In the genomic region with DNA sequence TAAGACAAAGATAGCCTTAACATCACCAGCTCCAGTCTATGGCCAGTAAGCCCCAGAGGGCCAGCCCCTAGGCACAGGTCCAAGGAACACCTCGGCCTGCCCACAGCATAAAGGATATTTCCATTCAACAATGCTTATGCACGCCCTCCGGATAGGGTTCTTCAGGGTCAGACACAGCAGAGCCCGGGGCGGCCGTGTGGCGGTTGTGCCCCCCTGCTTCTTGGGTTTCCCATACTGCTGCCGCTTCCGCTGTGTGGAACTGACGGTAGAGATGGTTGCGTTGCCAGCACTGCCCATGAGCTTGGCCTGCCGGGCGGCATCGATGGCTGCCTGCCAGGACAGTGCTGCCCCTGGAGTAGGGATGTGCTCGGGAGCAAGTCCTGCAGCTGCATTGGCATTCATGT, we compare ENCODE assay signal across 11 mouse cellular contexts.
DNase-seq lines count a peak whose midpoint lies in the region; ATAC-seq and TF ChIP-seq lines count a peak whose summit lies in the region.
"Had no signal": no experiment of that assay in that cellular context is flagged by ENCODE, and none has a peak within 500 bp of the region (broad histone marks: within the 10 kb centered on the region; RNA-seq: fewer than 3 reads in every experiment).

No protein-coding gene starts in this region.

- no peak for TF ChIP-seq CTCF in thymus, adult 2 months (IDR thresholded peaks at IDR 0.05; ENCODE audit: borderline replicate concordance, control insufficient read depth, extremely low read depth, insufficient read depth, low read length, poor library complexity)

- no peak overlapping the region for H3K27ac ChIP-seq in kidney, embryonic 16.5 days (ENCODE audit: low read length)
- H3K27ac ChIP-seq in forebrain, embryonic 16.5 days (ENCODE audit: low read length), result no peak overlapping the region
- H3K27ac ChIP-seq in thymus, adult 2 months (ENCODE audit: control insufficient read depth, insufficient read depth, low read length), result no peak overlapping the region

- no peak overlapping the region for H3K9ac ChIP-seq in kidney, embryonic 16.5 days (replicated peaks; ENCODE audit: low read length)
- no peak overlapping the region for H3K9ac ChIP-seq in forebrain, embryonic 16.5 days (replicated peaks; ENCODE audit: low read depth, low read length)

- no peaks in the 10 kb centered on the region for H3K27me3 ChIP-seq in kidney, embryonic 16.5 days (ENCODE audit: insufficient read depth, low read length)
- H3K27me3 ChIP-seq in forebrain, embryonic 16.5 days (replicated peaks; ENCODE audit: control insufficient read depth, insufficient read depth, low read length), result no peaks in the 10 kb centered on the region
- H3K27me3 ChIP-seq in thymus, adult 2 months (ENCODE audit: control insufficient read depth, insufficient read depth, low read length), result no peaks in the 10 kb centered on the region
- H3K27me3 ChIP-seq: Patski had no signal

- H3K4me1 ChIP-seq in kidney, embryonic 16.5 days (ENCODE audit: insufficient read depth, low read length), result peaks cover 3% of the 10 kb centered on the region; the same call in 1 of the 2 replicates
- peaks cover 4% of the 10 kb centered on the region; the same call in 1 of the 2 replicates for H3K4me1 ChIP-seq in forebrain, embryonic 16.5 days (replicated peaks; ENCODE audit: control insufficient read depth, insufficient read depth, low read length)
- H3K4me1 ChIP-seq in thymus, adult 2 months (replicated peaks; ENCODE audit: control insufficient read depth, insufficient read depth, low read length), result no peaks in the 10 kb centered on the region

- no peak for TF ChIP-seq POLR2A in thymus, adult 2 months (IDR thresholded peaks at IDR 0.05; ENCODE audit: control insufficient read depth, extremely low read depth, insufficient read depth, low read length, poor library complexity)

- WGBS in kidney, embryonic 16.5 days, result 90% methylated on average over 15 of the region's 15 CpGs
- WGBS in forebrain, embryonic 16.5 days, result 52% methylated on average over 15 of the region's 15 CpGs
- WGBS in thymus, adult 2 months, result 93% methylated on average over 15 of the region's 15 CpGs

- DNase-seq in kidney, postnatal 4 days, result no peak
- peak; percentile 69 for DNase-seq in adrenal gland, postnatal 14 days
- peak; percentile 46 for DNase-seq in lung, postnatal 14 days
- no peak for DNase-seq in thymus, adult 2 months
- no peak for DNase-seq in thymus, adult 18-20 months
- DNase-seq in c-Kit-positive CD71-positive TER-119-positive erythroid progenitor cells, embryonic 14.5 days (ENCODE audit: low spot score), result no peak
- DNase-seq: retina, postnatal 1 day had no signal

- H3K4me2 ChIP-seq in kidney, embryonic 16.5 days (replicated peaks; ENCODE audit: low read depth, low read length), result no peak overlapping the region
- no peak overlapping the region for H3K4me2 ChIP-seq in forebrain, embryonic 16.5 days (ENCODE audit: low read length)
- H3K4me2 ChIP-seq: liver, embryonic 11.5 days had no signal

- H3K4me3 ChIP-seq in kidney, embryonic 16.5 days (ENCODE audit: low read length), result no peak overlapping the region
- H3K4me3 ChIP-seq in forebrain, embryonic 16.5 days (replicated peaks; ENCODE audit: low read length), result no peak overlapping the region
- H3K4me3 ChIP-seq in thymus, adult 2 months (ENCODE audit: control insufficient read depth, insufficient read depth, low read length), result no peak overlapping the region

- peak; percentile 39; the same call in 1 of the 2 replicates for ATAC-seq in kidney, embryonic 16.5 days (ENCODE audit: low FRiP score, low TSS enrichment)
- ATAC-seq in forebrain, embryonic 16.5 days, result peak; percentile 52
- ATAC-seq: Patski had no signal

- H3K9me3 ChIP-seq in kidney, embryonic 16.5 days (ENCODE audit: low read length), result no peaks in the 10 kb centered on the region
- H3K9me3 ChIP-seq in forebrain, embryonic 16.5 days (ENCODE audit: control insufficient read depth, low read length), result no peaks in the 10 kb centered on the region

- H3K36me3 ChIP-seq in kidney, embryonic 16.5 days (ENCODE audit: insufficient read depth, low read length), result no peaks in the 10 kb centered on the region
- 0 out of 2 replicates have a peak, but pooled peaks cover 3% of the 10 kb centered on the region for H3K36me3 ChIP-seq in forebrain, embryonic 16.5 days (ENCODE audit: control insufficient read depth, insufficient read depth)
- H3K36me3 ChIP-seq in thymus, adult 2 months (ENCODE audit: control insufficient read depth, insufficient read depth, low read length), result no peaks in the 10 kb centered on the region

Comparison
In these comparisons a context has a peak if more than half of its experiments do, and no peak if none do; other contexts are left out.
1. DNase-seq: peak in adrenal gland, postnatal 14 days (single experiment) and lung, postnatal 14 days (single experiment); none in kidney, postnatal 4 days (0 of 2), thymus, adult 2 months (single experiment), thymus, adult 18-20 months (0 of 2) and c-Kit-positive CD71-positive TER-119-positive erythroid progenitor cells, embryonic 14.5 days (single experiment).